Mouse (Mus musculus): Measurements from ENCODE around the gene Kcnq2. TPM values are rescaled to one million over a fixed set of nuclear protein-coding genes. Genes with fewer than 3 reads are reported as not detected.

The Kcnq2 gene
- total and polyA plus RNA-seq, 2 experiments from 2014 or later = 0.04 TPM; not detected in 1

GRCm38 (mm10) chr2:181039356-181039680 is 95.8 kb downstream of the Kcnq2 start:
- Histone ChIP-seq H3K4me3 (ENCODE audit: low read depth, low read length) (peak overlapping the region; percentile 50), H3K9me3 (replicated peaks; ENCODE audit: control insufficient read depth, low read length) (no peaks in the 10 kb centered on the region), H3K4me2 (ENCODE audit: low read depth, low read length) (peak overlapping the region; percentile 66), H3K36me3 (replicated peaks; ENCODE audit: control insufficient read depth, insufficient read depth, low read length) (no peaks in the 10 kb centered on the region), H3K4me1 (ENCODE audit: control insufficient read depth, insufficient read depth) (no peaks in the 10 kb centered on the region), H3K27me3 (ENCODE audit: control insufficient read depth, insufficient read depth, low read length) (peaks cover 86% of the 10 kb centered on the region), H3K9ac (replicated peaks; ENCODE audit: low read depth, low read length) (no peak overlapping the region), H3K27ac (ENCODE audit: low read depth) (no peak overlapping the region)
- no peak for TF ChIP-seq EP300 (IDR thresholded peaks at IDR 0.05; ENCODE audit: low read depth)
- no peak for TF ChIP-seq CTCF (IDR thresholded peaks at IDR 0.05; ENCODE audit: low read depth)
- WGBS = 2% methylated on average over 16 of the region's 16 CpGs
- DNase-seq (ENCODE audit: low spot score) (no peak), ATAC-seq (ENCODE audit: insufficient read depth, low read depth) (no peak)

- TF ChIP-seq EP300 (IDR thresholded peaks at IDR 0.05; ENCODE audit: low read depth) = no peak
- no peak for TF ChIP-seq CTCF (IDR thresholded peaks at IDR 0.05; ENCODE audit: low read depth)
- no peaks in the 10 kb centered on the region for H3K9me3 ChIP-seq (replicated peaks; ENCODE audit: control insufficient read depth, low read length)
- ATAC-seq (ENCODE audit: insufficient read depth, low read depth) = no peak
Observed at GRCm38 (mm10) chr2:181038644-181039355, 96.3 kb downstream of the Kcnq2 start.

GRCm38 (mm10) chr2:181036561-181036960 is 98.5 kb downstream of the Kcnq2 start:
- Histone ChIP-seq H3K27ac (ENCODE audit: low read depth) (no peak overlapping the region), H3K9ac (replicated peaks; ENCODE audit: low read depth, low read length) (no peak overlapping the region), H3K4me2 (ENCODE audit: low read depth, low read length) (no peak overlapping the region), H3K27me3 (ENCODE audit: control insufficient read depth, insufficient read depth, low read length) (peaks cover 90% of the 10 kb centered on the region), H3K4me1 (ENCODE audit: control insufficient read depth, insufficient read depth) (0 out of 2 replicates have a peak, but pooled peaks cover 10% of the 10 kb centered on the region), H3K9me3 (replicated peaks; ENCODE audit: control insufficient read depth, low read length) (no peaks in the 10 kb centered on the region), H3K36me3 (replicated peaks; ENCODE audit: control insufficient read depth, insufficient read depth, low read length) (no peaks in the 10 kb centered on the region), H3K4me3 (ENCODE audit: low read depth, low read length) (no peak overlapping the region)
- no peak for TF ChIP-seq EP300 (IDR thresholded peaks at IDR 0.05; ENCODE audit: low read depth)
- no peak for TF ChIP-seq CTCF (IDR thresholded peaks at IDR 0.05; ENCODE audit: low read depth)
- DNase-seq (ENCODE audit: low spot score) = no peak
- ATAC-seq (ENCODE audit: insufficient read depth, low read depth) = no peak
- WGBS = 58% methylated on average over 6 of the region's 6 CpGs

More at GRCm38 (mm10) chr2:181038644-181039355, 96.3 kb downstream of the Kcnq2 start:
- Histone ChIP-seq H3K4me1 (ENCODE audit: control insufficient read depth, insufficient read depth) (no peaks in the 10 kb centered on the region), H3K27ac (ENCODE audit: low read depth) (no peak overlapping the region), H3K4me2 (ENCODE audit: low read depth, low read length) (peak overlapping the region; percentile 66), H3K27me3 (ENCODE audit: control insufficient read depth, insufficient read depth, low read length) (peaks cover 91% of the 10 kb centered on the region), H3K9ac (replicated peaks; ENCODE audit: low read depth, low read length) (no peak overlapping the region), H3K36me3 (replicated peaks; ENCODE audit: control insufficient read depth, insufficient read depth, low read length) (no peaks in the 10 kb centered on the region), H3K4me3 (ENCODE audit: low read depth, low read length) (peak overlapping the region; percentile 50)
- WGBS = 1% methylated on average over 56 of the region's 63 CpGs
- no peak for DNase-seq (ENCODE audit: low spot score)

GRCm38 (mm10) chr2:181035186-181035585 is 99.9 kb downstream of the Kcnq2 start:
- 0 out of 2 replicates have a peak, but pooled peaks cover 10% of the 10 kb centered on the region for H3K4me1 ChIP-seq (ENCODE audit: control insufficient read depth, insufficient read depth)
- no peak overlapping the region for H3K9ac ChIP-seq (replicated peaks; ENCODE audit: low read depth, low read length)
- no peaks in the 10 kb centered on the region for H3K36me3 ChIP-seq (replicated peaks; ENCODE audit: control insufficient read depth, insufficient read depth, low read length)
- no peak for ATAC-seq (ENCODE audit: insufficient read depth, low read depth)
- no peak overlapping the region for H3K4me2 ChIP-seq (ENCODE audit: low read depth, low read length)
- H3K27ac ChIP-seq (ENCODE audit: low read depth) = no peak overlapping the region
- H3K9me3 ChIP-seq (replicated peaks; ENCODE audit: control insufficient read depth, low read length) = no peaks in the 10 kb centered on the region
- TF ChIP-seq CTCF (IDR thresholded peaks at IDR 0.05; ENCODE audit: low read depth) (no peak), EP300 (IDR thresholded peaks at IDR 0.05; ENCODE audit: low read depth) (no peak)
- no peak overlapping the region for H3K4me3 ChIP-seq (ENCODE audit: low read depth, low read length)
- H3K27me3 ChIP-seq (ENCODE audit: control insufficient read depth, insufficient read depth, low read length) = peaks cover 90% of the 10 kb centered on the region
- DNase-seq (ENCODE audit: low spot score) = no peak
- 69% methylated on average over 7 of the region's 7 CpGs for WGBS

GRCm38 (mm10) chr2:181033310-181033709 is 101.8 kb downstream of the Kcnq2 start:
- peak; percentile 49; the same call in 1 of the 2 replicates for ATAC-seq (ENCODE audit: insufficient read depth, low read depth)
- Histone ChIP-seq H3K27me3 (ENCODE audit: control insufficient read depth, insufficient read depth, low read length) (peaks cover 84% of the 10 kb centered on the region), H3K4me1 (ENCODE audit: control insufficient read depth, insufficient read depth) (0 out of 2 replicates have a peak, but pooled peaks cover 10% of the 10 kb centered on the region), H3K9me3 (replicated peaks; ENCODE audit: control insufficient read depth, low read length) (no peaks in the 10 kb centered on the region), H3K9ac (replicated peaks; ENCODE audit: low read depth, low read length) (no peak overlapping the region), H3K36me3 (replicated peaks; ENCODE audit: control insufficient read depth, insufficient read depth, low read length) (no peaks in the 10 kb centered on the region), H3K27ac (ENCODE audit: low read depth) (no peak overlapping the region), H3K4me3 (ENCODE audit: low read depth, low read length) (no peak overlapping the region), H3K4me2 (ENCODE audit: low read depth, low read length) (no peak overlapping the region)
- 15% methylated on average over 6 of the region's 6 CpGs for WGBS
- peak; percentile 36 for DNase-seq (ENCODE audit: low spot score)
- TF ChIP-seq EP300 (IDR thresholded peaks at IDR 0.05; ENCODE audit: low read depth) = no peak
- no peak for TF ChIP-seq CTCF (IDR thresholded peaks at IDR 0.05; ENCODE audit: low read depth)

Measured in heart, postnatal 0 days (tissue).